Mouse (Mus musculus) kidney, adult 2 months (tissue): ENCODE results near the gene Smtnl1.

ENCODE experiments used
- CTCF ChIP-seq: fragments of 200-500 bp; conservative IDR thresholded peaks from 2 replicates; pipeline ENCODE4 v1.5.1; 2011; ENCODE audit warnings: low read depth, mild to moderate bottlenecking, control low read depth, low read length, moderate library complexity, mixed read lengths; ENCODE audit not compliant: insufficient read depth, insufficient read length
- POLR2A ChIP-seq: fragments of 200-500 bp; IDR thresholded peaks from one replicate; pipeline ENCODE4 v1.6.1; 2011; ENCODE audit warnings: low read depth, low read length, control low read depth

GRCm38 (mm10) chr2:84850407-84851129 lies 28.1 kb upstream of the Smtnl1 start:
- TF ChIP-seq CTCF = no peak
- no peak for TF ChIP-seq POLR2A
